Mouse (Mus musculus) midbrain, embryonic 16.5 days (tissue): ENCODE results near the gene Slc24a3. TPM values are rescaled to one million over a fixed set of nuclear protein-coding genes. Genes with fewer than 3 reads are reported as not detected.

ENCODE experiments used
- ATAC-seq: fragments of 200-750 bp; cut with Nextera tagmentation; 2 replicates; pipeline ENCODE4 v1.8.0; 2017; ENCODE audit warnings: moderate TSS enrichment
- H3K27ac ChIP-seq: fragments of 300-500 bp; sonication (generic); 2 replicates; pipeline ENCODE4 v1.5.1; 2014; ENCODE audit warnings: mild to moderate bottlenecking, low read length, mixed read lengths
- H3K27me3 ChIP-seq: fragments of 300-500 bp; sonication (generic); 2 replicates; pipeline ENCODE4 v1.6.1; 2014; ENCODE audit warnings: low read depth, low read length, mixed read lengths; ENCODE audit not compliant: control insufficient read depth, insufficient read depth
- H3K36me3 ChIP-seq: fragments of 300-500 bp; sonication (generic); 2 replicates; pipeline ENCODE4 v1.6.1; 2014; ENCODE audit warnings: mild to moderate bottlenecking, low read length, moderate library complexity, mixed read lengths; ENCODE audit not compliant: control insufficient read depth, insufficient read depth
- H3K4me1 ChIP-seq: fragments of 300-500 bp; sonication (generic); 2 replicates; pipeline ENCODE4 v1.6.1; 2014; ENCODE audit warnings: mild to moderate bottlenecking, low read length, mixed read lengths; ENCODE audit not compliant: control insufficient read depth, insufficient read depth
- H3K4me2 ChIP-seq: fragments of 300-500 bp; sonication (generic); 2 replicates; pipeline ENCODE4 v1.6.1; 2014; ENCODE audit warnings: mild to moderate bottlenecking, low read length, mixed read lengths
- H3K4me3 ChIP-seq: fragments of 300-500 bp; sonication (generic); 2 replicates; pipeline ENCODE4 v1.5.1; 2014; ENCODE audit warnings: low read depth, mild to moderate bottlenecking, low read length, moderate library complexity, mixed read lengths
- H3K9ac ChIP-seq: fragments of 300-500 bp; sonication (generic); 2 replicates; pipeline ENCODE4 v1.6.1; 2014; ENCODE audit warnings: low read depth, low read length, mixed read lengths
- H3K9me3 ChIP-seq: fragments of 300-500 bp; sonication (generic); replicated peaks from 2 replicates; pipeline ENCODE4 v1.6.1; 2014; ENCODE audit warnings: mild to moderate bottlenecking, low read length, mixed read lengths; ENCODE audit not compliant: control insufficient read depth, poor library complexity, severe bottlenecking
- WGBS: fragments of 180-500 bp; shearing (Covaris S2); extraction: QIAGEN DNeasy Blood & Tissue Kit; methylation state at CpG from one replicate; pipeline ENCODE4 v1.1.7; 2014; 5-methylcytosine and 5-hydroxymethylcytosine counted together
- polyA plus RNA-seq: library from polyadenylated mRNA; unstranded; fragments of >200 nt; fragmentation: Nextera tagmentation; extraction: Ambion mirVana; gene quantifications from 2 replicates; pipeline ENCODE4 v1.2.1, GENCODE M21; 2015

The Slc24a3 gene
- polyA plus RNA-seq, 1 experiment from 2014 or later, result 18.7 TPM

DNA sequence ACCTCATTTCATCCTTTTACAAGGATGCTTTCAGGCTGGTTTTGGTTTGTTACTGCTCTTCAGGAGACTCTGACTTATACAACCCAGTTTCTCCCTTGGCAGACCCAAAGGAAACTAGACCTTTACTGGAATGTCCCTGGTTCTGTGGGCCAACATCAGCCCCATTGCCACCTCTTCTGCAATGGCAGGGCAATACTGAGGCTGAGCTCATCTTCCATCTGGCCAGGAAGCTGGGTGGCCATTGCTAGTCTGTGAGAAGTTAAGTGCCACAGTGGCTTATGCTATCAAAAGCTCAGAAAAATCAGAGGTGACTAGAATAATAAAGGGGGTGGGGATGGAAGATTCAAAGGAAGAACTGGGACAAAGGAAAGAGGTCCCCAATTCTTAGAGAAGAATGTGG lies 154.2 kb downstream of the Slc24a3 start:
- H3K4me2 ChIP-seq, result no peak overlapping the region
- H3K4me1 ChIP-seq, result no peaks in the 10 kb centered on the region
- H3K9me3 ChIP-seq, result no peaks in the 10 kb centered on the region
- H3K4me3 ChIP-seq, result no peak overlapping the region
- no peak overlapping the region for H3K9ac ChIP-seq
- no peaks in the 10 kb centered on the region for H3K27me3 ChIP-seq
- ATAC-seq, result no peak
- H3K36me3 ChIP-seq, result no peaks in the 10 kb centered on the region
- H3K27ac ChIP-seq, result no peak overlapping the region

GRCm38 (mm10) chr2:145324477-145324876 lies 156.9 kb downstream of the Slc24a3 start:
- no peak overlapping the region for H3K4me2 ChIP-seq
- H3K36me3 ChIP-seq, result no peaks in the 10 kb centered on the region
- WGBS, result 88% methylated on average over 3 of the region's 3 CpGs
- no peak overlapping the region for H3K4me3 ChIP-seq
- H3K9ac ChIP-seq, result no peak overlapping the region
- no peaks in the 10 kb centered on the region for H3K9me3 ChIP-seq
- no peak for ATAC-seq
- H3K27me3 ChIP-seq, result no peaks in the 10 kb centered on the region
- no peak overlapping the region for H3K27ac ChIP-seq
- no peaks in the 10 kb centered on the region for H3K4me1 ChIP-seq

GRCm38 (mm10) chr2:145325852-145326251 lies 158.3 kb downstream of the Slc24a3 start:
- 76% methylated on average over 4 of the region's 4 CpGs for WGBS
- no peak for ATAC-seq
- H3K4me3 ChIP-seq, result no peak overlapping the region
- H3K9me3 ChIP-seq, result no peaks in the 10 kb centered on the region
- H3K4me2 ChIP-seq, result no peak overlapping the region
- H3K27ac ChIP-seq, result no peak overlapping the region
- H3K9ac ChIP-seq, result no peak overlapping the region
- no peaks in the 10 kb centered on the region for H3K27me3 ChIP-seq
- H3K4me1 ChIP-seq, result no peaks in the 10 kb centered on the region
- no peaks in the 10 kb centered on the region for H3K36me3 ChIP-seq

DNA sequence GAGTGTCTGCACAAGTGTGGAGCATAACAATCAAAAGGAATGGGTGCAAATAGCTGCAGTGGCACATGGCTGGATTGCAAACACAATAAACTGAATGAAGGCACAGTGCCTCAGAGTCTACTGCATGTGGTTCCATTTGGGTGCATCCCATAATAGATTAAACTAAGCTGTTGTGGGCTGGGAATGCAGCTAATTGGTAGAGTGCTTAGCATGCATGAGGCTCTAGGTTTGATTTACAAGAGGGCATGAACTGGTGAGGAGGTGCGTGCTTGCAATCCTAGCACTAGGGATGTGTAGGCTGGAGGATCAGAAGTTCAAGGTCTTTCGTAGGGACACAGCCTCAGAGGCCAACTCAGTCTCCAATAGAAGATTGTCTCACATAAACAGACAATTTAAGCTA lies 159.0 kb downstream of the Slc24a3 start:
- WGBS, result 83% methylated on average over 2 of the region's 2 CpGs
- H3K27ac ChIP-seq, result no peak overlapping the region

GRCm38 (mm10) chr2:145329756-145330155 lies 162.2 kb downstream of the Slc24a3 start:
- 85% methylated on average over 8 of the region's 8 CpGs for WGBS
- no peak overlapping the region for H3K4me3 ChIP-seq
- H3K9me3 ChIP-seq, result no peaks in the 10 kb centered on the region
- no peaks in the 10 kb centered on the region for H3K4me1 ChIP-seq
- ATAC-seq, result no peak
- no peak overlapping the region for H3K4me2 ChIP-seq
- H3K9ac ChIP-seq, result no peak overlapping the region
- no peaks in the 10 kb centered on the region for H3K27me3 ChIP-seq
- H3K36me3 ChIP-seq, result no peaks in the 10 kb centered on the region
- no peak overlapping the region for H3K27ac ChIP-seq

More for the DNA sequence above, 159.0 kb downstream of the Slc24a3 start:
- no peak overlapping the region for H3K9ac ChIP-seq
- H3K4me3 ChIP-seq, result no peak overlapping the region
- H3K4me2 ChIP-seq, result no peak overlapping the region
- H3K36me3 ChIP-seq, result no peaks in the 10 kb centered on the region
- H3K4me1 ChIP-seq, result no peaks in the 10 kb centered on the region
- no peak for ATAC-seq
- H3K27me3 ChIP-seq, result no peaks in the 10 kb centered on the region
- no peaks in the 10 kb centered on the region for H3K9me3 ChIP-seq

DNA sequence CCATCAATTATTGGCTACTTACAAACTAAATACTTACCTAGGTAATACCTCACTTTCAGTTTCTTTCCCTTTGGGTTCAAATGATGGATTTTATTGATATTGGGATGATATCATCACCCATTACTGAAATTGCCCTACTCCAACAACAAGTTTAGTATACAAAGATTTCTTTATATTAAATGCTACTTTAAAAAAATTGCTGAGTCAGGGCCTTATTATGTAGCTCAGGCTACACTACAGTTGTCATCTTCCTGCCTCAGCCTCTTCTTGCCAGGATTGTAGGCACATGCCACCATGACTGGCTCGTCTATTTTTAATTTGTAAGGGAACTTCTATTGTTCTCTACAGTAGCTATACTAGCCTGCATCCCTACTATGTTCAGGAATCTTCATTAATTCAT lies 164.0 kb downstream of the Slc24a3 start:
- WGBS, result 89% methylated on average over 1 of the region's 1 CpGs
- Histone ChIP-seq H3K27ac (no peak overlapping the region), H3K4me2 (no peak overlapping the region), H3K4me1 (no peaks in the 10 kb centered on the region), H3K27me3 (no peaks in the 10 kb centered on the region), H3K9ac (no peak overlapping the region), H3K9me3 (no peaks in the 10 kb centered on the region), H3K36me3 (no peaks in the 10 kb centered on the region), H3K4me3 (no peak overlapping the region)
- no peak for ATAC-seq

DNA sequence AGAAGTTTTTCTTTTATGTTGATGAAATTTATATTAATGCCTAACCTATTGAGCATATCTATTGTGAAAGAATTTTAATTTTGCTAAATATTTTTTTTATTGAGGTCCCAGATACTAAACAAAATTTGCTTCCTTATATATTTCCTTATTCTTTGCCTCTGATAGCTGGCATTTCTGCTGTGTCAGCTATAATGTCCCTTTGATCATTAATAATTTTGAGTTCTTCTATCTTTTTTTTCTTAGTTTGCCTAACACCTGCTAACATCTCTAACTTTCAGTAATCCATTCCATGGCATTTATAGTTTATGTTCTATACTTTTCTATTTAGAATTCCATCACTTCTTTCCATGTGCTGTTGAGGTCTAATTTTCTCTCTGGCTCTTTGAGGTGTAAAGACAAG lies 165.9 kb downstream of the Slc24a3 start:
- Histone ChIP-seq H3K36me3 (no peaks in the 10 kb centered on the region), H3K27me3 (no peaks in the 10 kb centered on the region), H3K4me1 (no peaks in the 10 kb centered on the region), H3K4me3 (no peak overlapping the region), H3K9ac (no peak overlapping the region), H3K9me3 (no peaks in the 10 kb centered on the region), H3K27ac (no peak overlapping the region), H3K4me2 (no peak overlapping the region)
- no peak for ATAC-seq

DNA sequence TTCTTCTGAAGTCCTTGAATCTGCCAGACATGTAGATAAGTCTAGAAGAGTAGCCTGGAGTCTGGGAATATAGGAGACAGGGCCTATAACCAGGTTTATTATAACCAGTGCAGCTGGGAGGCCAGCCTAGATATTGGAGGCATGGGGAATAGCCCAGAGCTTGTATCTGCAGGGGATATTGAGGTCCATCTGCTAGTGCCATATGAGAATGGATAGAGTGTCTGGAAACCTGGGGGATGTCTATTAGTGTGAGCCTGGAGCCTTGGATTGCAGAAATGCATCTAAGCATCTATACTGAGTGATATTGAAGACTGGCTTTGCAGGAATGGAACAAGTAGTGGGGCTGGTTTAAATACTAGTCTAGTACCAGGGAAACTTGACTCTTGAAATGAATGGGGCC lies 168.9 kb downstream of the Slc24a3 start:
- H3K27ac ChIP-seq, result no peak overlapping the region
- ATAC-seq, result no peak

DNA sequence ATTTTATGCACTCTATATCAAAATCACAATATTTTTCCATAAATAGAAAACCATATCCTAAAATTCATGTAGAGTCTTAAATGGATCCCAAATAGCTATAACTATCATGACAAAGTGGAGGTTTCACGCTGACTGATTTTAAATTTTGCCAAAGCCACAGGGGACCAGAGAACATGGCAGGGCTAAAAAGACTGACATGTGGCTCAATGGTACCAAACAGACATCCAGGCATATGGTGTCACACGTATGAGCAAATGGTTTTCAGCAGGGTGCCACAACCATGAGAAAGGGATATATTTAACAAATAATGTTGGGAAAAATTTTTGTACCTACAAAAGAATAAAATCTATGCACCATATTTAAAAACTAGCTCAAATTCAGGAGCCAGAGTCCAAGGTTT lies 173.3 kb downstream of the Slc24a3 start:
- Histone ChIP-seq H3K4me3 (no peak overlapping the region), H3K27me3 (no peaks in the 10 kb centered on the region), H3K9me3 (no peaks in the 10 kb centered on the region), H3K36me3 (no peaks in the 10 kb centered on the region), H3K9ac (no peak overlapping the region), H3K4me1 (no peaks in the 10 kb centered on the region), H3K27ac (no peak overlapping the region), H3K4me2 (no peak overlapping the region)
- ATAC-seq, result no peak
- 75% methylated on average over 2 of the region's 2 CpGs for WGBS

More for the DNA sequence above, 168.9 kb downstream of the Slc24a3 start:
- H3K9me3 ChIP-seq, result no peaks in the 10 kb centered on the region
- H3K36me3 ChIP-seq, result no peaks in the 10 kb centered on the region
- no peak overlapping the region for H3K9ac ChIP-seq
- H3K4me1 ChIP-seq, result no peaks in the 10 kb centered on the region
- H3K27me3 ChIP-seq, result no peaks in the 10 kb centered on the region
- H3K4me2 ChIP-seq, result no peak overlapping the region
- H3K4me3 ChIP-seq, result no peak overlapping the region

- ATAC-seq, result no peak
- Histone ChIP-seq H3K4me1 (no peaks in the 10 kb centered on the region), H3K27me3 (no peaks in the 10 kb centered on the region), H3K9me3 (no peaks in the 10 kb centered on the region), H3K36me3 (no peaks in the 10 kb centered on the region), H3K4me2 (no peak overlapping the region), H3K27ac (no peak overlapping the region), H3K9ac (no peak overlapping the region), H3K4me3 (no peak overlapping the region)
- WGBS, result 84% methylated on average over 4 of the region's 4 CpGs
Measured at GRCm38 (mm10) chr2:145342956-145343355, 175.4 kb downstream of the Slc24a3 start.
